Mouse (Mus musculus): ENCODE results near the gene B3gnt3. TPM values are rescaled to one million over a fixed set of nuclear protein-coding genes. Genes with fewer than 3 reads are reported as not detected.

B3gnt3 gene
- polyA plus RNA-seq, 1 experiment from 2014 or later: 0.64 TPM

GRCm38 (mm10) chr8:71686143-71686734, 15.3 kb downstream of the B3gnt3 start:
- Histone ChIP-seq H3K4me2 (replicated peaks) (peak overlapping the region; percentile 45), H3K9ac (no peak overlapping the region), H3K9me3 (no peaks in the 10 kb centered on the region; the same call in 1 of the 2 replicates), H3K27ac (no peak overlapping the region), H3K4me3 (peak overlapping the region; percentile 24), H3K36me3 (no peaks in the 10 kb centered on the region), H3K27me3 (peaks cover 100% of the 10 kb centered on the region), H3K4me1 (peaks cover 23% of the 10 kb centered on the region)
- peak; percentile 23; the same call in 1 of the 2 replicates for ATAC-seq (ENCODE audit: insufficient number of reproducible peaks, insufficient read depth, low FRiP score, low TSS enrichment)
- WGBS: 2% methylated on average over 23 of the region's 23 CpGs

GRCm38 (mm10) chr8:71685573-71685972, 16.0 kb downstream of the B3gnt3 start:
- Histone ChIP-seq H3K27ac (no peak overlapping the region), H3K4me2 (replicated peaks) (peak overlapping the region; percentile 45), H3K36me3 (no peaks in the 10 kb centered on the region), H3K9ac (no peak overlapping the region), H3K27me3 (peaks cover 100% of the 10 kb centered on the region), H3K4me1 (peaks cover 28% of the 10 kb centered on the region), H3K9me3 (no peaks in the 10 kb centered on the region; the same call in 1 of the 2 replicates), H3K4me3 (peak overlapping the region; percentile 24)
- ATAC-seq (ENCODE audit: insufficient number of reproducible peaks, insufficient read depth, low FRiP score, low TSS enrichment): no peak
- 3% methylated on average over 29 of the region's 29 CpGs for WGBS

- Histone ChIP-seq H3K9ac (no peak overlapping the region), H3K36me3 (no peaks in the 10 kb centered on the region), H3K4me1 (peaks cover 32% of the 10 kb centered on the region), H3K9me3 (no peaks in the 10 kb centered on the region; the same call in 1 of the 2 replicates), H3K27me3 (peaks cover 100% of the 10 kb centered on the region), H3K4me2 (replicated peaks) (no peak overlapping the region), H3K4me3 (no peak overlapping the region), H3K27ac (no peak overlapping the region)
- 21% methylated on average over 10 of the region's 10 CpGs for WGBS
- ATAC-seq (ENCODE audit: insufficient number of reproducible peaks, insufficient read depth, low FRiP score, low TSS enrichment): no peak
Observed at GRCm38 (mm10) chr8:71684701-71685100, 16.9 kb downstream of the B3gnt3 start.

GRCm38 (mm10) chr8:71682832-71683231, 18.8 kb downstream of the B3gnt3 start:
- no peak overlapping the region for H3K4me2 ChIP-seq (replicated peaks)
- peaks cover 100% of the 10 kb centered on the region for H3K27me3 ChIP-seq
- H3K36me3 ChIP-seq: no peaks in the 10 kb centered on the region
- no peak overlapping the region for H3K9ac ChIP-seq
- H3K4me1 ChIP-seq: peaks cover 35% of the 10 kb centered on the region
- no peaks in the 10 kb centered on the region for H3K9me3 ChIP-seq
- 66% methylated on average over 12 of the region's 12 CpGs for WGBS
- no peak for ATAC-seq (ENCODE audit: insufficient number of reproducible peaks, insufficient read depth, low FRiP score, low TSS enrichment)
- no peak overlapping the region for H3K4me3 ChIP-seq
- no peak overlapping the region for H3K27ac ChIP-seq

- no peak overlapping the region for H3K4me2 ChIP-seq (replicated peaks)
- no peaks in the 10 kb centered on the region for H3K9me3 ChIP-seq
- ATAC-seq (ENCODE audit: insufficient number of reproducible peaks, insufficient read depth, low FRiP score, low TSS enrichment): no peak
- H3K36me3 ChIP-seq: no peaks in the 10 kb centered on the region
- peaks cover 100% of the 10 kb centered on the region for H3K27me3 ChIP-seq
- 3% methylated on average over 18 of the region's 18 CpGs for WGBS
- H3K4me3 ChIP-seq: no peak overlapping the region
- H3K27ac ChIP-seq: no peak overlapping the region
- peaks cover 27% of the 10 kb centered on the region for H3K4me1 ChIP-seq
- no peak overlapping the region for H3K9ac ChIP-seq
Observed at GRCm38 (mm10) chr8:71681369-71681915, 20.1 kb downstream of the B3gnt3 start.

- H3K27me3 ChIP-seq: peaks cover 98% of the 10 kb centered on the region
- H3K4me1 ChIP-seq: peaks cover 18% of the 10 kb centered on the region
- H3K4me2 ChIP-seq (replicated peaks): no peak overlapping the region
- no peak for ATAC-seq (ENCODE audit: insufficient number of reproducible peaks, insufficient read depth, low FRiP score, low TSS enrichment)
- no peak overlapping the region for H3K27ac ChIP-seq
- no peak overlapping the region for H3K4me3 ChIP-seq
- H3K9me3 ChIP-seq: no peaks in the 10 kb centered on the region
- H3K9ac ChIP-seq: no peak overlapping the region
- 3% methylated on average over 21 of the region's 21 CpGs for WGBS
- H3K36me3 ChIP-seq: no peaks in the 10 kb centered on the region
Observed at GRCm38 (mm10) chr8:71680471-71680870, 21.1 kb downstream of the B3gnt3 start.

GRCm38 (mm10) chr8:71679550-71680168, 21.9 kb downstream of the B3gnt3 start:
- Histone ChIP-seq H3K9me3 (no peaks in the 10 kb centered on the region), H3K4me3 (peak overlapping the region; percentile 20), H3K9ac (peak overlapping the region; percentile 28), H3K4me1 (peaks cover 18% of the 10 kb centered on the region), H3K27ac (no peak overlapping the region), H3K4me2 (replicated peaks) (peak overlapping the region; percentile 43), H3K36me3 (no peaks in the 10 kb centered on the region), H3K27me3 (peaks cover 94% of the 10 kb centered on the region)
- 2% methylated on average over 46 of the region's 46 CpGs for WGBS
- 0 out of 2 replicates have a peak, but pooled peaks have one; percentile 22 for ATAC-seq (ENCODE audit: insufficient number of reproducible peaks, insufficient read depth, low FRiP score, low TSS enrichment)

GRCm38 (mm10) chr8:71679116-71679515, 22.5 kb downstream of the B3gnt3 start:
- ATAC-seq (ENCODE audit: insufficient number of reproducible peaks, insufficient read depth, low FRiP score, low TSS enrichment): no peak
- 10% methylated on average over 16 of the region's 16 CpGs for WGBS
- H3K4me2 ChIP-seq (replicated peaks): peak overlapping the region; percentile 43
- H3K27ac ChIP-seq: no peak overlapping the region
- peak overlapping the region; percentile 20 for H3K4me3 ChIP-seq
- H3K9ac ChIP-seq: peak overlapping the region; percentile 28; the same call in 1 of the 2 replicates
- H3K27me3 ChIP-seq: peaks cover 89% of the 10 kb centered on the region
- no peaks in the 10 kb centered on the region for H3K9me3 ChIP-seq
- H3K36me3 ChIP-seq: no peaks in the 10 kb centered on the region
- peaks cover 18% of the 10 kb centered on the region for H3K4me1 ChIP-seq

- no peaks in the 10 kb centered on the region for H3K36me3 ChIP-seq
- peaks cover 18% of the 10 kb centered on the region for H3K4me1 ChIP-seq
- H3K9ac ChIP-seq: no peak overlapping the region
- H3K4me3 ChIP-seq: no peak overlapping the region
- WGBS: 61% methylated on average over 4 of the region's 4 CpGs
- H3K4me2 ChIP-seq (replicated peaks): no peak overlapping the region
- no peak for ATAC-seq (ENCODE audit: insufficient number of reproducible peaks, insufficient read depth, low FRiP score, low TSS enrichment)
- no peaks in the 10 kb centered on the region for H3K9me3 ChIP-seq
- H3K27me3 ChIP-seq: peaks cover 80% of the 10 kb centered on the region
- H3K27ac ChIP-seq: no peak overlapping the region
Observed at GRCm38 (mm10) chr8:71678216-71678615, 23.4 kb downstream of the B3gnt3 start.

GRCm38 (mm10) chr8:71677555-71677954, 24.0 kb downstream of the B3gnt3 start:
- Histone ChIP-seq H3K4me3 (no peak overlapping the region), H3K4me2 (replicated peaks) (no peak overlapping the region; the same call in 1 of the 2 replicates), H3K36me3 (no peaks in the 10 kb centered on the region), H3K4me1 (peaks cover 18% of the 10 kb centered on the region), H3K9ac (no peak overlapping the region), H3K27ac (no peak overlapping the region), H3K9me3 (no peaks in the 10 kb centered on the region), H3K27me3 (peaks cover 73% of the 10 kb centered on the region)
- no peak for ATAC-seq (ENCODE audit: insufficient number of reproducible peaks, insufficient read depth, low FRiP score, low TSS enrichment)

GRCm38 (mm10) chr8:71676803-71677202, 24.8 kb downstream of the B3gnt3 start:
- H3K4me3 ChIP-seq: peak overlapping the region; percentile 70
- H3K9me3 ChIP-seq: no peaks in the 10 kb centered on the region
- ATAC-seq (ENCODE audit: insufficient number of reproducible peaks, insufficient read depth, low FRiP score, low TSS enrichment): no peak
- 0 out of 2 replicates have a peak overlapping the region, but pooled peaks have one; percentile 69 for H3K27ac ChIP-seq
- peak overlapping the region; percentile 92 for H3K4me2 ChIP-seq (replicated peaks)
- H3K9ac ChIP-seq: peak overlapping the region; percentile 73
- peaks cover 18% of the 10 kb centered on the region for H3K4me1 ChIP-seq
- 59% methylated on average over 9 of the region's 9 CpGs for WGBS
- peaks cover 66% of the 10 kb centered on the region for H3K27me3 ChIP-seq
- H3K36me3 ChIP-seq: no peaks in the 10 kb centered on the region

All from embryonic facial prominence, embryonic 12.5 days (tissue).